Mouse (Mus musculus) embryonic facial prominence, embryonic 14.5 days (tissue): ENCODE measurements around the gene Tsks. TPM values are rescaled to one million over a fixed set of nuclear protein-coding genes. Genes with fewer than 3 reads are reported as not detected.

Experiments used
- ATAC-seq: fragments of 200-750 bp; cut with Nextera tagmentation; 2 replicates; pipeline ENCODE4 v1.8.0; 2017; ENCODE audit warnings: low read depth, moderate number of reproducible peaks, moderate TSS enrichment
- DNase-seq: peaks from one replicate; pipeline ENCODE4 v3.0.0-alpha.2; 2015; ENCODE audit warnings: low spot score
- H3K27ac ChIP-seq: fragments of 300-500 bp; sonication (generic); replicated peaks from 2 replicates; pipeline ENCODE4 v1.5.1; 2014; ENCODE audit warnings: low read depth, mild to moderate bottlenecking, low read length, moderate library complexity
- H3K27me3 ChIP-seq: fragments of 300-500 bp; sonication (generic); replicated peaks from 2 replicates; pipeline ENCODE4 v1.6.1; 2014; ENCODE audit warnings: low read length; ENCODE audit not compliant: control insufficient read depth, insufficient read depth
- H3K36me3 ChIP-seq: fragments of 300-500 bp; sonication (generic); 2 replicates; pipeline ENCODE4 v1.6.1; 2014; ENCODE audit warnings: low read length, mixed read lengths; ENCODE audit not compliant: control insufficient read depth, insufficient read depth
- H3K4me1 ChIP-seq: fragments of 300-500 bp; sonication (generic); 2 replicates; pipeline ENCODE4 v1.6.1; 2014; ENCODE audit warnings: antibody characterized with exemption, low read length; ENCODE audit not compliant: control insufficient read depth, insufficient read depth
- H3K4me2 ChIP-seq: fragments of 300-500 bp; sonication (generic); 2 replicates; pipeline ENCODE4 v1.6.1; 2014; ENCODE audit warnings: low read depth, mild to moderate bottlenecking, low read length, moderate library complexity, mixed read lengths
- H3K4me3 ChIP-seq: fragments of 300-500 bp; sonication (generic); 2 replicates; pipeline ENCODE4 v1.5.1; 2014; ENCODE audit warnings: low read depth, mild to moderate bottlenecking, low read length
- H3K9ac ChIP-seq: fragments of 300-500 bp; sonication (generic); 2 replicates; pipeline ENCODE4 v1.6.1; 2014; ENCODE audit warnings: low read depth, mild to moderate bottlenecking, low read length, moderate library complexity, mixed read lengths
- H3K9me3 ChIP-seq: fragments of 300-500 bp; sonication (generic); 2 replicates; pipeline ENCODE4 v1.6.1; 2016; ENCODE audit warnings: low read length; ENCODE audit not compliant: control insufficient read depth
- WGBS: fragments of 180-500 bp; shearing (Covaris S2); extraction: QIAGEN DNeasy Blood & Tissue Kit; methylation state at CpG from one replicate; pipeline ENCODE4 v1.1.7; 2014; 5-methylcytosine and 5-hydroxymethylcytosine counted together
- polyA plus RNA-seq: library from polyadenylated mRNA; unstranded; fragments of >200 nt; fragmentation: Nextera tagmentation; extraction: Ambion mirVana; gene quantifications from 2 replicates; pipeline ENCODE4 v1.2.1, GENCODE M21; 2014

The Tsks gene
- polyA plus RNA-seq, 1 experiment from 2014 or later, result not detected

DNA sequence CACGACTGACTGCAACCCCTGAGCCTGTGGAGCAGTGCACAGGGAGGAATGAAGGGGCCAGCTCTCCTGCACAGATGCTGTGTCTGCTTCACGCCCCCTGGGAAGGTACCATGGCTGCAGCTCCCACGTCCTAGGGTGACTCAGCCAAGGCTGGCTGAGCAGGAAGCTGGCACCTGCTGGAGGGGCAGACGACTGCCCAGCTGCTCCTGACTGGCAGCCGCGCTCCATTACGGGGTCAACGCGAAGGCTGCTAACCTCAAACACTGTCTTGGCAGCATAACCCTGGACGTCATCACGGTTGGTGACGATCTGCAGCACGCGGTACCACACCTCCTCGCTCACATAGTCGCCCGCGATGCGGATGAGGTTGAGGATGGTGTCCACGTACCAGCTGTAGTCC is 37.6 kb upstream of the Tsks start:
- Histone ChIP-seq H3K4me3 (no peak overlapping the region), H3K9me3 (no peaks in the 10 kb centered on the region), H3K36me3 (peaks cover 97% of the 10 kb centered on the region), H3K9ac (no peak overlapping the region), H3K27ac (no peak overlapping the region), H3K4me2 (no peak overlapping the region), H3K27me3 (no peaks in the 10 kb centered on the region), H3K4me1 (peaks cover 5% of the 10 kb centered on the region)
- 93% methylated on average over 20 of the region's 20 CpGs for WGBS
- ATAC-seq (no peak), DNase-seq (no peak)

- Histone ChIP-seq H3K4me1 (no peaks in the 10 kb centered on the region), H3K4me3 (no peak overlapping the region), H3K4me2 (no peak overlapping the region), H3K9ac (no peak overlapping the region), H3K27ac (no peak overlapping the region), H3K27me3 (no peaks in the 10 kb centered on the region), H3K9me3 (no peaks in the 10 kb centered on the region), H3K36me3 (peaks cover 97% of the 10 kb centered on the region)
- DNase-seq (no peak), ATAC-seq (no peak)
- WGBS, result 89% methylated on average over 15 of the region's 15 CpGs
Observed at GRCm38 (mm10) chr7:44908706-44909476, 34.1 kb upstream of the Tsks start.

- H3K4me1 ChIP-seq, result no peaks in the 10 kb centered on the region
- peaks cover 67% of the 10 kb centered on the region for H3K36me3 ChIP-seq
- ATAC-seq (no peak), DNase-seq (no peak)
- H3K4me2 ChIP-seq, result no peak overlapping the region
- no peaks in the 10 kb centered on the region for H3K9me3 ChIP-seq
- no peak overlapping the region for H3K27ac ChIP-seq
- H3K27me3 ChIP-seq, result no peaks in the 10 kb centered on the region
- 92% methylated on average over 2 of the region's 2 CpGs for WGBS
- H3K4me3 ChIP-seq, result no peak overlapping the region
- H3K9ac ChIP-seq, result no peak overlapping the region
Observed at GRCm38 (mm10) chr7:44914396-44914795, 28.6 kb upstream of the Tsks start.

GRCm38 (mm10) chr7:44915314-44915713 is 27.7 kb upstream of the Tsks start:
- 93% methylated on average over 9 of the region's 9 CpGs for WGBS
- no peak for ATAC-seq

DNA sequence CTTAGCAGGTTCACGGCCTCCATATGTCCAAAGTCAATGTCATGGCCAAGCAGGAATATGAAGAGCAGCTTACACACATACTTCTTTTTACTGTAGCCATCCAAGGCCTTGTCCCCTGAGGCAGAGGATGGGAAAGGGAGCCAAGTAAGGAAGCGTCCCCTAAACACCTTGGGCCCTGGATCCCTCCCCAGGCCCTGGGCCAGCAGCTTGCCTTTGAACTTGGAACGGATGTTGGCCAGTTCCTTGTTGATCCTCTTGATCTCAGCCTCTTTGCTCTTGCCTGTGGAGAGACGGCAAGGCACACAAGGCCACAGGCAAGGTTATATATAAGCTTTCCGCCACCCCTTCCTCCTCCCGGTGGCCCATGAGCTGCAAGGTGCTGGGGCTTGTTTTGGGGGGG is 26.8 kb upstream of the Tsks start:
- ATAC-seq, result no peak
- no peaks in the 10 kb centered on the region for H3K27me3 ChIP-seq
- H3K4me2 ChIP-seq, result no peak overlapping the region
- no peaks in the 10 kb centered on the region for H3K9me3 ChIP-seq
- 77% methylated on average over 6 of the region's 6 CpGs for WGBS
- H3K9ac ChIP-seq, result no peak overlapping the region
- H3K4me3 ChIP-seq, result no peak overlapping the region
- peaks cover 62% of the 10 kb centered on the region for H3K36me3 ChIP-seq
- H3K4me1 ChIP-seq, result no peaks in the 10 kb centered on the region
- DNase-seq, result no peak
- no peak overlapping the region for H3K27ac ChIP-seq

More at GRCm38 (mm10) chr7:44915314-44915713, 27.7 kb upstream of the Tsks start:
- H3K27ac ChIP-seq, result no peak overlapping the region
- H3K4me2 ChIP-seq, result no peak overlapping the region
- H3K4me3 ChIP-seq, result no peak overlapping the region
- DNase-seq, result no peak
- H3K9me3 ChIP-seq, result no peaks in the 10 kb centered on the region
- H3K36me3 ChIP-seq, result peaks cover 67% of the 10 kb centered on the region
- no peak overlapping the region for H3K9ac ChIP-seq
- no peaks in the 10 kb centered on the region for H3K27me3 ChIP-seq
- no peaks in the 10 kb centered on the region for H3K4me1 ChIP-seq

DNA sequence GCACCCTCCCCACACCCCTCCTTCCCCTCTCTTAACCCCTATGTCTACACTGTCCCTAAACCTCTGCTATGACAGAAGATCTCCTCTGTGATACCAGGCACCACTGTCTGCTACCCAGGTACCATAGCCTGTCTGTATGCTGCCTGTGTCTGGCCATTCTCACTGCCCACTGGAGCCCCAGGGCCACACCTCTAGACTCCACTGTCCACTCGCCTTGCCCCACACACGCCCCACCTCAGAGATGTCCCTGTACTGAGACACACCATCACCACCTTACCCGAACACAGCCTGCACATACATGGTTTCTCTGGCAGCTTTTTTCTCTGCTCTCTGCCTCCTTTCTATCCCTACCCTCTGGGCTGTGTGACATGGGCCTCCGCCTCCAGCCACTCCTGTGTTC is 26.1 kb upstream of the Tsks start:
- peaks cover 61% of the 10 kb centered on the region for H3K36me3 ChIP-seq
- no peaks in the 10 kb centered on the region for H3K9me3 ChIP-seq
- H3K4me2 ChIP-seq, result no peak overlapping the region
- DNase-seq, result no peak
- whole genome bisulfite sequencing, result 81% methylated on average over 4 of the region's 4 CpGs
- H3K4me3 ChIP-seq, result no peak overlapping the region
- no peaks in the 10 kb centered on the region for H3K4me1 ChIP-seq
- no peaks in the 10 kb centered on the region for H3K27me3 ChIP-seq
- no peak for ATAC-seq
- H3K27ac ChIP-seq, result no peak overlapping the region
- H3K9ac ChIP-seq, result no peak overlapping the region

DNA sequence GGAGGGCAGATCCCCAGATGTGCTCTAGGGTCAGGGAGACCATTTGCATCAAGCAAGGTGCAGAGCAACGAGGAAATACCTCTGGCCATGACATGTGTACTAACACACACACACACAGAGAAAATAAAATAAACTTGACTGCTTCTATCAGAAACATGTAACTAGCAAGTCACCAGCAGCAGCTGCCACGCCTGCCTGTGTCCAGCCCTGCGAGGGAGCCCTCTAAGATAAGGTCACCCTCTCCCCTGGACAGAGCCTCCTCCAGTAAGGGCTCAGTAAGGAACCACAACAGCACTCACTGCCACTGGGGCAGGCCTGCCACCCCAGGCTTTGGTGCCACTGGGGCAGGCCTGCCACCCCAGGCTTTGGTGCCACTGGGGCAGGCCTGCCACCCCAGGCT is 24.8 kb upstream of the Tsks start:
- peaks cover 62% of the 10 kb centered on the region for H3K36me3 ChIP-seq
- H3K27ac ChIP-seq, result no peak overlapping the region; the same call in 1 of the 2 replicates
- ATAC-seq, result no peak
- H3K27me3 ChIP-seq, result no peaks in the 10 kb centered on the region
- no peaks in the 10 kb centered on the region for H3K9me3 ChIP-seq
- H3K4me2 ChIP-seq, result no peak overlapping the region
- no peak for DNase-seq
- no peak overlapping the region for H3K9ac ChIP-seq
- H3K4me3 ChIP-seq, result no peak overlapping the region
- no peaks in the 10 kb centered on the region for H3K4me1 ChIP-seq
- WGBS, result 77% methylated on average over 3 of the region's 3 CpGs

DNA sequence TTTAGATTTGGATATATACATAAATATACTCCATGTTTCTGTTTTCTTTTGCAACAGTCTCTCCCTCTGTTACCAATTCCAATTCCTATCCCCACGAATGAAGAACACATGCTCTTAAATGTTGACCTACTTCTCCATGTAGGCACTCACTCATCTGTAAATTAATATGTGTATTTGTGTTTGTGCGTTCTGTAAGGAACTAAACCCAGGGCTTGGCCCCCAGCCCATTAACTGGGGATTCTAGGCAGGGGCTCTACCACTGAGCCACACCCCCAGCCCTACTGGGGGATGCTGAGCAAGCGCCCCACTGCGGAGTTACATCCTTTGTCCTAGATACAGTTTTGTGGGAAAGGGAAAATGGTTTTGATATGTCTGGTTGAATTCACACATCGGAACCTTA is 23.9 kb upstream of the Tsks start:
- no peak overlapping the region for H3K9ac ChIP-seq
- DNase-seq, result peak; percentile 41
- WGBS, result 72% methylated on average over 5 of the region's 5 CpGs
- no peaks in the 10 kb centered on the region for H3K4me1 ChIP-seq
- no peaks in the 10 kb centered on the region for H3K27me3 ChIP-seq
- H3K36me3 ChIP-seq, result peaks cover 61% of the 10 kb centered on the region
- H3K27ac ChIP-seq, result peak overlapping the region; percentile 72
- no peaks in the 10 kb centered on the region for H3K9me3 ChIP-seq
- H3K4me3 ChIP-seq, result no peak overlapping the region
- no peak overlapping the region for H3K4me2 ChIP-seq
- ATAC-seq, result no peak

- DNase-seq, result no peak
- Histone ChIP-seq H3K9me3 (no peaks in the 10 kb centered on the region), H3K4me1 (no peaks in the 10 kb centered on the region), H3K27me3 (no peaks in the 10 kb centered on the region), H3K36me3 (peaks cover 60% of the 10 kb centered on the region), H3K27ac (no peak overlapping the region), H3K4me3 (no peak overlapping the region), H3K4me2 (no peak overlapping the region), H3K9ac (no peak overlapping the region)
- ATAC-seq, result no peak
Observed at GRCm38 (mm10) chr7:44922530-44922929, 20.5 kb upstream of the Tsks start.
